Mouse (Mus musculus) testis, adult 2 months (tissue): Measurements from ENCODE around the gene Bmpr1a.
A peak's percentile ranks its signal among the peaks of the same experiment; 100 is the strongest.

Source experiments
- CTCF ChIP-seq: fragments of 200-500 bp; IDR thresholded peaks from 2 replicates; pipeline ENCODE4 v1.5.1; 2012; ENCODE audit warnings: low read depth, mild to moderate bottlenecking, inconsistent platforms, low read length, moderate library complexity; ENCODE audit not compliant: control insufficient read depth, insufficient read depth, insufficient replicate concordance
- POLR2A ChIP-seq: fragments of 200-500 bp; IDR thresholded peaks from 2 replicates; pipeline ENCODE4 v1.6.1; 2012; ENCODE audit warnings: low read depth, mild to moderate bottlenecking, inconsistent platforms, low read length, moderate library complexity; ENCODE audit not compliant: control insufficient read depth

DNA sequence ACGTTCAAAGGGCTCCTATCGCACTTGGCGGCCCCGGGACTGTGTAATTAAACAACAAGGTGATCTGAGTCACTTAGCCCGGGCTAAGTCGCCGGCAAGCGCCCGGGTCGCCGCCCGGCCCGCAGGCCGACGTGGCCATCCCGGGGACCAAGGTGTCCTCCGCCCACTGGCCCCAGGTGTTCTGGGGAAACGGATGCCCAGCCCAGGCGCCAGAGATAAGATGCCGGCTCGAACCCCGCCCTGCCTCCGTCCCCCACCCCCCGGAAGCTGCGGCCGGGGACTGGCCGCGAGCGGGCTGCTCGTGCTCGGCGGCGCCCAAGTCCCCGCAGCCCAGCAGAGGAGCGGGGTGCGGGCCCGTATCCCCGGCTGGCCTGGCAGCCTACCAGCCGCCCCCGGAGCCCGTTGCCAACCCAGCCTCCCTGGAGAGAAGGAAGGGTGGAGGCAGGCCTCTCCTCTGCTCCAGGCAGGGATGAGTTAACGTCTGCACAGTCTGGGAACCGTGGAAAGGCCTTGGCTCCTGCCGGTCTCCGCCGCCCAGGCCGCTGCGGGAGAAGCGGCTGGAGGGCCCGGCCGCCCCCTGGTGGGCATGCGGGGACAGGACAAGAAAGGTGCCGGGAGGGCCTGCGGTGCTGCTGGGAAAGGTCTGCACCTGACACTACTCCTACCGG lies 46.0 kb upstream of the Bmpr1a start:
- TF ChIP-seq POLR2A (no peak), CTCF (peak; percentile 80)
